20 mouse cellular contexts compared by ENCODE assay signal in genomic region chr13:52538588-52539116, GRCm38 (mm10). TPM values are rescaled to one million over a fixed set of nuclear protein-coding genes. Genes with fewer than 3 reads are reported as not detected.
A peak's percentile ranks its signal among the peaks of the same experiment; 100 is the strongest.
DNase-seq lines count a peak whose midpoint lies in the region; ATAC-seq and TF ChIP-seq lines count a peak whose summit lies in the region.
"Had no signal": no experiment of that assay in that cellular context is flagged by ENCODE, and none has a peak within 500 bp of the region (broad histone marks: within the 10 kb centered on the region; RNA-seq: fewer than 3 reads in every experiment).

No protein-coding gene starts in this region.

- 89% methylated on average over 9 of the region's 9 CpGs for WGBS in kidney, postnatal 0 days

- TF ChIP-seq EP300 in CH12.LX (IDR thresholded peaks at IDR 0.05; ENCODE audit: low read length): no peak

- no peaks in the 10 kb centered on the region for H3K36me3 ChIP-seq in kidney, postnatal 0 days (ENCODE audit: insufficient read depth, low read length)
- no peaks in the 10 kb centered on the region for H3K36me3 ChIP-seq in CH12.LX (replicated peaks in 1 of 2; ENCODE audit: control insufficient read depth in 1 of 2, insufficient read depth in 1 of 2, low read length in 1 of 2)
- H3K36me3 ChIP-seq in splenic B cell, adult 2 months (ENCODE audit: control insufficient read depth, insufficient read depth, low read length, poor library complexity, severe bottlenecking): no peaks in the 10 kb centered on the region
- H3K36me3 ChIP-seq: embryonic facial prominence, embryonic 13.5 days; forebrain, embryonic 15.5 days; limb, embryonic 10.5 days; lung, embryonic 15.5 days; neural tube, embryonic 13.5 days had no signal

- H3K4me3 ChIP-seq in kidney, postnatal 0 days (replicated peaks; ENCODE audit: low read depth, low read length): no peak overlapping the region
- peak overlapping the region in 1 of 3 experiments; percentile 3 for H3K4me3 ChIP-seq in CH12.LX (replicated peaks in 1 of 3; ENCODE audit: low read depth in 2 of 3, low read length in 2 of 3, poor library complexity in 1 of 3)
- H3K4me3 ChIP-seq: embryonic facial prominence, embryonic 13.5 days; forebrain, embryonic 15.5 days; limb, embryonic 10.5 days; lung, embryonic 15.5 days; neural tube, embryonic 13.5 days had no signal

- in situ Hi-C loops in CH12.LX (cut with MboI; ENCODE audit: low pct_ligation_motif_present, low pct_unique_long_range_greater_than_20kb, low sequenced_read_pairs): no loop called here

- no peaks in the 10 kb centered on the region for H3K27me3 ChIP-seq in kidney, postnatal 0 days (ENCODE audit: insufficient read depth, low read length)
- no peaks in the 10 kb centered on the region for H3K27me3 ChIP-seq in CH12.LX (replicated peaks)
- no peaks in the 10 kb centered on the region for H3K27me3 ChIP-seq in splenic B cell, adult 2 months (ENCODE audit: control insufficient read depth, insufficient read depth, low read length, poor library complexity, severe bottlenecking)
- H3K27me3 ChIP-seq: forebrain, embryonic 15.5 days; lung, embryonic 15.5 days; neural tube, embryonic 13.5 days had no signal

- H3K9ac ChIP-seq in kidney, postnatal 0 days (ENCODE audit: low read depth, low read length): no peak overlapping the region
- H3K9ac ChIP-seq in CH12.LX (ENCODE audit: insufficient read depth, low read depth): no peak overlapping the region
- H3K9ac ChIP-seq: embryonic facial prominence, embryonic 13.5 days; forebrain, embryonic 15.5 days; lung, embryonic 15.5 days; neural tube, embryonic 13.5 days had no signal

- ATAC-seq in kidney, postnatal 0 days (replicated peaks; ENCODE audit: low FRiP score, low read depth): no peak
- ATAC-seq: activated CD4-positive, CD25-positive, alpha-beta regulatory T cell, adult 4 months; forebrain, embryonic 15.5 days had no signal

- H3K4me2 ChIP-seq in kidney, postnatal 0 days (ENCODE audit: low read length): no peak overlapping the region
- H3K4me2 ChIP-seq in CH12.LX (ENCODE audit: insufficient read depth, low read depth, poor library complexity, severe bottlenecking): peak overlapping the region; percentile 52; the same call in 1 of the 2 replicates
- H3K4me2 ChIP-seq: embryonic facial prominence, embryonic 13.5 days; forebrain, embryonic 15.5 days; lung, embryonic 15.5 days; midbrain, embryonic 11.5 days; neural tube, embryonic 13.5 days had no signal

- TF ChIP-seq CTCF in kidney, postnatal 0 days (IDR thresholded peaks at IDR 0.05; ENCODE audit: low read depth): peak; percentile 2; the same call in 1 of the 2 replicates
- TF ChIP-seq CTCF in CH12.LX (conservative IDR thresholded peaks at IDR 0.05 in 1 of 2, IDR thresholded peaks at IDR 0.05 in 1 of 2; ENCODE audit: low read depth in 2 of 2, low read length in 2 of 2): peak in 1 of 2 experiments; percentile 65; a peak in 3 of 4 replicates
- peak; percentile 14; the same call in 1 of the 2 replicates for TF ChIP-seq CTCF in brain, embryonic 14.5 days (IDR thresholded peaks at IDR 0.05; ENCODE audit: borderline replicate concordance, extremely low read depth, insufficient read depth, insufficient read length)

- dilution Hi-C loops in CH12.LX (cut with MboI; ENCODE audit: extremely low pct_ligation_motif_present, extremely low pct_unique_long_range_greater_than_20kb, low sequenced_read_pairs): no loop called here

- H3K9me3 ChIP-seq in kidney, postnatal 0 days (replicated peaks; ENCODE audit: low read length): no peaks in the 10 kb centered on the region
- no peaks in the 10 kb centered on the region for H3K9me3 ChIP-seq in CH12.LX (replicated peaks; ENCODE audit: low read length)
- H3K9me3 ChIP-seq: embryonic facial prominence, embryonic 13.5 days; forebrain, embryonic 15.5 days; limb, embryonic 10.5 days; lung, embryonic 15.5 days; neural tube, embryonic 13.5 days had no signal

- TF ChIP-seq RAD21 in CH12.LX (IDR thresholded peaks at IDR 0.05; ENCODE audit: low read depth, low read length): peak; percentile 44

- H3K27ac ChIP-seq in kidney, postnatal 0 days: no peak overlapping the region
- H3K27ac ChIP-seq in CH12.LX (ENCODE audit: insufficient read depth, low read depth): peak overlapping the region; percentile 90
- H3K27ac ChIP-seq: embryonic facial prominence, embryonic 13.5 days; forebrain, embryonic 15.5 days; limb, embryonic 10.5 days; lung, embryonic 15.5 days; neural tube, embryonic 13.5 days had no signal

- H3K79me2 ChIP-seq in CH12.LX (replicated peaks; ENCODE audit: control insufficient read depth, extremely low read depth, insufficient read depth, poor library complexity, severe bottlenecking): peaks cover 16% of the 10 kb centered on the region

- H3K4me1 ChIP-seq in kidney, postnatal 0 days (replicated peaks; ENCODE audit: insufficient read depth, low read length): no peaks in the 10 kb centered on the region
- peaks cover 48 to 96% of the 10 kb centered on the region in 2 experiments for H3K4me1 ChIP-seq in CH12.LX (ENCODE audit: control insufficient read depth in 1 of 2, insufficient read depth in 2 of 2)
- H3K4me1 ChIP-seq: limb, embryonic 10.5 days; lung, embryonic 15.5 days had no signal

- TF ChIP-seq POLR2A in CH12.LX (IDR thresholded peaks at IDR 0.05; ENCODE audit: low read depth, low read length): peak; percentile 34; the same call in 1 of the 2 replicates
- no peak for TF ChIP-seq POLR2A in brain, embryonic 14.5 days (IDR thresholded peaks at IDR 0.05; ENCODE audit: borderline replicate concordance, extremely low read depth, insufficient read depth, insufficient read length, poor library complexity, severe bottlenecking)

- DNase-seq in kidney, postnatal 0 days (ENCODE audit: low spot score): no peak
- DNase-seq in kidney, postnatal 4 days: no peak
- DNase-seq in CH12.LX (ENCODE audit: extremely low read depth): peak; percentile 65
- no peak for DNase-seq in brain, embryonic 14.5 days (ENCODE audit: low read depth)
- DNase-seq in splenic B cell, adult 2 months (ENCODE audit: low read depth, low spot score): peak; percentile 61
- DNase-seq in testis, postnatal 10 days (ENCODE audit: low spot score): no peak
- no peak for DNase-seq in right cerebral cortex, adult 18-20 months
- DNase-seq in right cerebral cortex, postnatal 10 days (ENCODE audit: low spot score in 2 of 2): no peak
- DNase-seq: cerebellum, adult 9-11 months; gastrocnemius, postnatal 36 days; heart, postnatal 14 days; kidney, adult 11 months; right cerebral cortex, postnatal 14 days had no signal

TF ChIP-seq in CH12.LX, 34 proteins besides CTCF, POLR2A, EP300 and RAD21 (continues in another document):
- TF ChIP-seq MAZ (IDR thresholded peaks at IDR 0.05; ENCODE audit: low read depth, low read length): no peak
- TF ChIP-seq MXI1 (IDR thresholded peaks at IDR 0.05; ENCODE audit: low read depth, low read length): peak; percentile 62; the same call in 1 of the 2 replicates
- TF ChIP-seq MAFK (IDR thresholded peaks at IDR 0.05; ENCODE audit: insufficient replicate concordance, low read length): no peak
- TF ChIP-seq RCOR1 (conservative IDR thresholded peaks at IDR 0.05; ENCODE audit: low read depth, low read length): no peak; the same call in 1 of the 2 replicates
- peak; percentile 57 for TF ChIP-seq NELFE (IDR thresholded peaks at IDR 0.05; ENCODE audit: low read depth, low read length)
- TF ChIP-seq MYC (IDR thresholded peaks at IDR 0.05; ENCODE audit: low read depth, low read length): peak; percentile 89
- TF ChIP-seq ELF1 (IDR thresholded peaks at IDR 0.05; ENCODE audit: low read depth, low read length): peak; percentile 52; the same call in 1 of the 2 replicates
- TF ChIP-seq POLR2AphosphoS2 (IDR thresholded peaks at IDR 0.05; ENCODE audit: low read depth, low read length): no peak
- 0 out of 2 replicates have a peak, but pooled peaks have one; percentile 47 for TF ChIP-seq NRF1 (IDR thresholded peaks at IDR 0.05; ENCODE audit: low read depth, low read length)
- TF ChIP-seq CHD1 (IDR thresholded peaks at IDR 0.05; ENCODE audit: low read depth, low read length): no peak; the same call in 1 of the 2 replicates
- TF ChIP-seq ZKSCAN1 (IDR thresholded peaks at IDR 0.05; ENCODE audit: borderline replicate concordance, low read depth, low read length): no peak
- TF ChIP-seq USF1 (IDR thresholded peaks at IDR 0.05; ENCODE audit: low read depth, low read length): no peak
- peak; percentile 59 for TF ChIP-seq SMC3 (IDR thresholded peaks at IDR 0.05; ENCODE audit: low read depth, low read length)
- TF ChIP-seq MAX (IDR thresholded peaks at IDR 0.05; ENCODE audit: low read length): peak; percentile 89
- no peak for TF ChIP-seq GABPA (IDR thresholded peaks at IDR 0.05; ENCODE audit: insufficient replicate concordance, low read depth, low read length)
- no peak for TF ChIP-seq PAX5 (IDR thresholded peaks at IDR 0.05; ENCODE audit: low read length)
- no peak for TF ChIP-seq JUN (IDR thresholded peaks at IDR 0.05; ENCODE audit: insufficient read depth, low read depth, low read length)
- TF ChIP-seq ZMIZ1 (IDR thresholded peaks at IDR 0.05; ENCODE audit: low read depth, low read length): peak; percentile 14; the same call in 1 of the 2 replicates
- TF ChIP-seq ZC3H11A (IDR thresholded peaks at IDR 0.05; ENCODE audit: low read depth, low read length): peak; percentile 1; the same call in 1 of the 2 replicates
- TF ChIP-seq IRF4 (IDR thresholded peaks at IDR 0.05; ENCODE audit: low read depth, low read length): no peak
- TF ChIP-seq USF2 (conservative IDR thresholded peaks at IDR 0.05; ENCODE audit: low read depth, low read length): no peak
- TF ChIP-seq KAT2A (IDR thresholded peaks at IDR 0.05; ENCODE audit: insufficient replicate concordance, low read length): 0 out of 2 replicates have a peak, but pooled peaks have one; percentile 6
- no peak for TF ChIP-seq ZNF384 (IDR thresholded peaks at IDR 0.05; ENCODE audit: low read depth, low read length)
- no peak for TF ChIP-seq UBTF (IDR thresholded peaks at IDR 0.05; ENCODE audit: low read depth, low read length)
- TF ChIP-seq TBP (conservative IDR thresholded peaks at IDR 0.05; ENCODE audit: low read depth, low read length): 0 out of 2 replicates have a peak, but pooled peaks have one; percentile 34
- no peak for TF ChIP-seq BHLHE40 (IDR thresholded peaks at IDR 0.05; ENCODE audit: low read depth, low read length)

RNA-seq across cellular contexts. Expression of gene Diras2, which starts 7.6 kb away (rescaled TPM):
- 0.04 and 0.08 TPM in 2 replicates for polyA plus RNA-seq in kidney, postnatal 0 days (2015; fragmentation: Nextera tagmentation; extraction: Ambion mirVana)
- total RNA-seq in CH12.LX (2012; rRNA removed) (6.5 and 8.5 TPM in 2 replicates), CH12.LX (2014; rRNA removed) (2.8 and 3.0 TPM in 2 replicates)
- 3.6 and 3.9 TPM in 2 replicates for polyA plus RNA-seq in CH12.LX (2012; ENCODE audit: insufficient read length, low read depth)
- polyA plus RNA-seq in brain, embryonic 14.5 days (2012; rRNA removed): 11.0 and 18.1 TPM in 2 replicates
- polyA plus RNA-seq: activated CD4-positive, CD25-positive, alpha-beta regulatory T cell, adult 4 months had no signal

RNA-seq across cellular contexts. Expression of gene Syk, which starts 44.3 kb away (rescaled TPM):
- 3.3 and 3.8 TPM in 2 replicates for polyA plus RNA-seq in kidney, postnatal 0 days (2015; fragmentation: Nextera tagmentation; extraction: Ambion mirVana)
- 151 and 163 TPM in 2 replicates for total RNA-seq in CH12.LX (2012; rRNA removed)
- total RNA-seq in CH12.LX (2014; rRNA removed): 108 and 117 TPM in 2 replicates
- polyA plus RNA-seq in CH12.LX (2012; ENCODE audit: insufficient read length, low read depth): 171 and 185 TPM in 2 replicates
- polyA plus RNA-seq in brain, embryonic 14.5 days (2012; rRNA removed): 1.3 and 2.6 TPM in 2 replicates

Comparison
In these comparisons a context has a peak if more than half of its experiments do, and no peak if none do; other contexts are left out.
1. DNase-seq: peak in CH12.LX (single experiment) and splenic B cell, adult 2 months (single experiment); none in kidney, postnatal 0 days (single experiment), kidney, postnatal 4 days (0 of 2), brain, embryonic 14.5 days (single experiment), testis, postnatal 10 days (single experiment), right cerebral cortex, adult 18-20 months (single experiment) and right cerebral cortex, postnatal 10 days (0 of 2).
2. RNA of gene Syk, which starts 44.3 kb away (polyA plus RNA-seq): 171 to 185 TPM in CH12.LX; 3.3 to 3.8 TPM in kidney, postnatal 0 days and 1.3 to 2.6 TPM in brain, embryonic 14.5 days; every median in the first group is over 10 times any median in the second.